Mouse (Mus musculus) CH12F3 (cell line): ENCODE measurements around the gene Zbtb22.

Experiments used
- in situ Hi-C: fragments of 300-500 bp; cut with MboI; formaldehyde crosslinking; loops from 2 replicates; pipeline ENCODE4 v1.14.3; 2020; ENCODE audit warnings: low sequenced_read_pairs

The Zbtb22 gene

GRCm38 (mm10) chr17:33962876-33963275 is 47.2 kb downstream of the Zbtb22 start:
- in situ Hi-C loops, result no loop called here

GRCm38 (mm10) chr17:33965082-33965845 is 49.6 kb downstream of the Zbtb22 start:
- in situ Hi-C loops, result loop anchor here (5.0 kb wide), 1 partner anchor 1337 kb away; no protein-coding TSS in a partner anchor

GRCm38 (mm10) chr17:33965846-33966550 is 50.3 kb downstream of the Zbtb22 start:
- in situ Hi-C loops, result loop anchor here (5.0 kb wide), 1 partner anchor 1336 kb away; no protein-coding TSS in a partner anchor

- in situ Hi-C loops, result loop anchor here (5.0 kb wide), 1 partner anchor 1334 kb away; no protein-coding TSS in a partner anchor
These were observed 52.8 kb downstream of the Zbtb22 start for GRCm38 (mm10) chr17:33968489-33968888.
